Mouse (Mus musculus) kidney, postnatal 0 days (tissue): ENCODE results near the gene Cnrip1. TPM values are rescaled to one million over a fixed set of nuclear protein-coding genes. Genes with fewer than 3 reads are reported as not detected.
"Not testable (repeated sequence)": the region's sequence is repeated elsewhere in the genome, so short reads cannot be mapped to it uniquely, and the experiment has no call there.

ENCODE experiments used
- ATAC-seq: fragments of 200-750 bp; cut with Nextera tagmentation; replicated peaks from 2 replicates; pipeline ENCODE4 v1.8.0; 2017; ENCODE audit warnings: low read depth, moderate number of reproducible peaks, moderate TSS enrichment, moderate library complexity; ENCODE audit not compliant: low FRiP score
- DNase-seq: peaks from one replicate; pipeline ENCODE4 v3.0.0-alpha.2; 2016; ENCODE audit warnings: low spot score
- H3K27ac ChIP-seq: fragments of 300-500 bp; sonication (generic); 2 replicates; pipeline ENCODE4 v1.5.1; 2014; ENCODE audit warnings: mild to moderate bottlenecking
- H3K27me3 ChIP-seq: fragments of 300-500 bp; sonication (generic); 2 replicates; pipeline ENCODE4 v1.6.1; 2014; ENCODE audit warnings: low read length, mixed read lengths; ENCODE audit not compliant: insufficient read depth
- H3K36me3 ChIP-seq: fragments of 300-500 bp; sonication (generic); 2 replicates; pipeline ENCODE4 v1.6.1; 2014; ENCODE audit warnings: low read length, mixed read lengths; ENCODE audit not compliant: insufficient read depth
- H3K4me1 ChIP-seq: fragments of 300-500 bp; sonication (generic); replicated peaks from 2 replicates; pipeline ENCODE4 v1.6.1; 2014; ENCODE audit warnings: antibody characterized with exemption, low read length, mixed read lengths; ENCODE audit not compliant: insufficient read depth
- H3K4me2 ChIP-seq: fragments of 300-500 bp; sonication (generic); 2 replicates; pipeline ENCODE4 v1.6.1; 2014; ENCODE audit warnings: mild to moderate bottlenecking, low read length, moderate library complexity, mixed read lengths
- H3K4me3 ChIP-seq: fragments of 300-500 bp; sonication (generic); replicated peaks from 2 replicates; pipeline ENCODE4 v1.5.1; 2014; ENCODE audit warnings: low read depth, low read length
- H3K9ac ChIP-seq: fragments of 300-500 bp; sonication (generic); 2 replicates; pipeline ENCODE4 v1.6.1; 2014; ENCODE audit warnings: low read depth, low read length
- H3K9me3 ChIP-seq: fragments of 300-500 bp; sonication (generic); replicated peaks from 2 replicates; pipeline ENCODE4 v1.6.1; 2016; ENCODE audit warnings: low read length, inconsistent platforms, mixed read lengths
- CTCF ChIP-seq: IDR thresholded peaks from 2 replicates; pipeline ENCODE4 v1.5.1; 2016; ENCODE audit warnings: antibody characterized with exemption, low read depth, mild to moderate bottlenecking, moderate library complexity
- WGBS: fragments of 180-500 bp; shearing (Covaris S2); extraction: QIAGEN DNeasy Blood & Tissue Kit; methylation state at CpG from one replicate; pipeline ENCODE4 v1.1.7; 2014; 5-methylcytosine and 5-hydroxymethylcytosine counted together
- polyA plus RNA-seq: library from polyadenylated mRNA; unstranded; fragments of >200 nt; fragmentation: Nextera tagmentation; extraction: Ambion mirVana; gene quantifications from 2 replicates; pipeline ENCODE4 v1.2.1, GENCODE M21; 2015

Gene Cnrip1
- 26.7 and 27.1 TPM in 2 replicates for polyA plus RNA-seq

GRCm38 (mm10) chr11:17051545-17052475 lies at the start of gene Cnrip1, which contains the start of gene Plek:
TSS of gene Cnrip1 (plus strand) at chr11:17051586.
TSS of gene Plek (minus strand) at chr11:17052381.
- H3K4me2 ChIP-seq: peak within 1 kb of the TSS; percentile 67
- H3K9me3 ChIP-seq: no peaks in the 10 kb centered on the region
- under 1% methylated on average over 38 of the region's 38 CpGs for WGBS
- peak; percentile 92 for ATAC-seq
- no peaks in the 10 kb centered on the region for H3K27me3 ChIP-seq
- no peak for TF ChIP-seq CTCF
- H3K9ac ChIP-seq: peak within 1 kb of the TSS; percentile 67
- peak within 1 kb of the TSS; percentile 73 for H3K27ac ChIP-seq
- peak within 1 kb of the TSS; percentile 54 for H3K4me3 ChIP-seq
- peaks cover 7% of the 10 kb centered on the region for H3K4me1 ChIP-seq
- peak; percentile 90 for DNase-seq
- no peaks in the 10 kb centered on the region for H3K36me3 ChIP-seq

DNA sequence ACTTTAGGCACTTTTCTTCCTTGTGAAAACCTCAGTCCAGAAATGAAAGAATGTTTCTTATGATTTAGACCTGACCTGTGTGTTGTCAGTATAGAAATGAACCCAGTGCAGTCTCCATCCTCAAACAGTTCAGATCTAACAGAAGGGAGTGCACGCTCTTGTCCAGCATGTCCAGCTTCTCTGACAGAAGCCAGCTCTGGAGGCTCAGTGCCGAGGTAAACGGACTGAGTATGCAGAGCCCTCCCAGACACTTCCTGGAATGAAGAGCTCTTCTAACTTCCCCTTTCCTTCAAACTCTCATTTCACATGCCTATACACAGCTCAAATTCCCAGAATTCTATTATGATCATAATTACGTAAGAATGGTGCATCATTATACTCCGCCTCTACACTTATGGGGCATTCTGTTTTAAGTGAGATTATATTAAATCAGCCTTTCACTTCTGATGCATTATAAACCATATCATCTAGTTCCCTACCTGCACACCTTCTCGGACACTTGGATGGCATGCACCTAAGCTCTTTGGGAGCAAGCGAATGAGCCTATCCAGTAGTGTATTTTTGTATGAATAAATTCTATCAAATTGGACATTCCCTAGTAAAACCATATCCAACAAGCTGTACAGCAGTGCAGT lies 48.5 kb upstream of the Cnrip1 start:
- no peak for ATAC-seq
- Histone ChIP-seq H3K27ac (no peak overlapping the region), H3K4me3 (no peak overlapping the region), H3K36me3 (no peaks in the 10 kb centered on the region), H3K9me3 (no peaks in the 10 kb centered on the region), H3K9ac (no peak overlapping the region), H3K4me2 (no peak overlapping the region), H3K27me3 (no peaks in the 10 kb centered on the region), H3K4me1 (no peaks in the 10 kb centered on the region)
- 84% methylated on average over 7 of the region's 7 CpGs for WGBS
- no peak for DNase-seq
- TF ChIP-seq CTCF: no peak

DNA sequence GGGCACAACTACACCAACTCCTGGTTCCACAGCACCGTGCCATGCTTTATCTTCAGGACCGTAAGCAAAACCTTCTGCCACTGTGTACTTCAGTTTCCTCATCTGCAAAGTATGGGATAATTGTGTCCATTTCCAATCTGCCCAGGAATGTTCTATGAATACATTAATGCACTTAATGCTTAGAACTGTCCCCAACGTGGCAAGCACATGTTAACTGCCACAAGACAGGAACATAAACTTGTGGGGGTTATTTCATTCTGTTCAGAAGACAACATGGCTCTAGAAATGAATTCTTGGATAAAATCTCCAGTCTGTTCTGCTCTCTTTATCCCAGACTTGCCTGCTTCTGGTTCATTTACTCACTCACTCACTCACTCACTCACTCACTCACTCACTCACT lies 47.6 kb upstream of the Cnrip1 start:
- no peak overlapping the region for H3K4me2 ChIP-seq
- ATAC-seq (no peak), DNase-seq (no peak)
- H3K9me3 ChIP-seq: no peaks in the 10 kb centered on the region
- TF ChIP-seq CTCF: no peak
- no peaks in the 10 kb centered on the region for H3K27me3 ChIP-seq
- no peak overlapping the region for H3K4me3 ChIP-seq
- H3K9ac ChIP-seq: no peak overlapping the region
- no peaks in the 10 kb centered on the region for H3K4me1 ChIP-seq
- no peaks in the 10 kb centered on the region for H3K36me3 ChIP-seq
- no peak overlapping the region for H3K27ac ChIP-seq
- WGBS: 78% methylated on average over 3 of the region's 3 CpGs

- 84% methylated on average over 4 of the region's 4 CpGs for WGBS
- DNase-seq: no peak
These were observed 46.2 kb upstream of the Cnrip1 start for GRCm38 (mm10) chr11:17004899-17005846.

GRCm38 (mm10) chr11:17006526-17006925 lies 44.9 kb upstream of the Cnrip1 start:
- not testable (repeated sequence) for H3K4me3 ChIP-seq, ATAC-seq, H3K27me3 ChIP-seq, H3K4me1 ChIP-seq, H3K9me3 ChIP-seq, DNase-seq, H3K9ac ChIP-seq, H3K36me3 ChIP-seq, H3K27ac ChIP-seq, H3K4me2 ChIP-seq
- 68% methylated on average over 2 of the region's 3 CpGs for WGBS

More at GRCm38 (mm10) chr11:17004899-17005846, 46.2 kb upstream of the Cnrip1 start:
- no peak overlapping the region for H3K9ac ChIP-seq
- no peak for ATAC-seq
- no peaks in the 10 kb centered on the region for H3K36me3 ChIP-seq
- H3K4me3 ChIP-seq: no peak overlapping the region
- H3K27ac ChIP-seq: no peak overlapping the region
- H3K4me1 ChIP-seq: no peaks in the 10 kb centered on the region
- no peaks in the 10 kb centered on the region for H3K9me3 ChIP-seq
- no peak for TF ChIP-seq CTCF
- H3K4me2 ChIP-seq: no peak overlapping the region
- no peaks in the 10 kb centered on the region for H3K27me3 ChIP-seq
